Mouse (Mus musculus): Measurements from ENCODE around the gene Tmem121. TPM values are rescaled to one million over a fixed set of nuclear protein-coding genes. Genes with fewer than 3 reads are reported as not detected.

Gene Tmem121
- 6.3 and 7.2 TPM in 2 replicates for polyA plus RNA-seq (2014; fragmentation: Nextera tagmentation; extraction: Ambion mirVana)

- H3K4me3 ChIP-seq (ENCODE audit: low read depth, low read length) = peak within 1 kb of the TSS; percentile 54
- peak within 1 kb of the TSS; percentile 84 for H3K4me2 ChIP-seq (replicated peaks; ENCODE audit: low read depth, low read length)
- 2% methylated on average over 62 of the region's 63 CpGs for WGBS
- H3K4me1 ChIP-seq (ENCODE audit: control insufficient read depth, insufficient read depth, low read length) = peaks cover 13% of the 10 kb centered on the region; the same call in 1 of the 2 replicates
- no peaks in the 10 kb centered on the region; the same call in 1 of the 2 replicates for H3K36me3 ChIP-seq (ENCODE audit: control insufficient read depth, insufficient read depth, low read length)
- no peak within 1 kb of the TSS for H3K27ac ChIP-seq (ENCODE audit: low read length)
- H3K9ac ChIP-seq (replicated peaks; ENCODE audit: low read depth, low read length) = peak within 1 kb of the TSS; percentile 42
- peaks cover 5% of the 10 kb centered on the region; the same call in 1 of the 2 replicates for H3K27me3 ChIP-seq (ENCODE audit: control insufficient read depth, insufficient read depth, low read length)
- H3K9me3 ChIP-seq (ENCODE audit: control insufficient read depth, low read depth, low read length) = no peaks in the 10 kb centered on the region
- peak; percentile 17; the same call in 1 of the 2 replicates for ATAC-seq (ENCODE audit: insufficient number of reproducible peaks, insufficient read depth, low FRiP score, low read depth)
Observed at GRCm38 (mm10) chr12:113185442-113186291, at the start of gene Tmem121. TSS of gene Tmem121 (plus strand) at chr12:113185930.

GRCm38 (mm10) chr12:113136492-113137020 is 49.2 kb upstream of the Tmem121 start:
- WGBS = 77% methylated on average over 17 of the region's 17 CpGs

GRCm38 (mm10) chr12:113137260-113138213 is 48.2 kb upstream of the Tmem121 start:
- H3K9ac ChIP-seq (replicated peaks; ENCODE audit: low read depth, low read length) = no peak overlapping the region
- no peak for ATAC-seq (ENCODE audit: insufficient number of reproducible peaks, insufficient read depth, low FRiP score, low read depth)
- no peaks in the 10 kb centered on the region for H3K9me3 ChIP-seq (ENCODE audit: control insufficient read depth, low read depth, low read length)
- peaks cover 21% of the 10 kb centered on the region for H3K4me1 ChIP-seq (ENCODE audit: control insufficient read depth, insufficient read depth, low read length)
- H3K4me3 ChIP-seq (ENCODE audit: low read depth, low read length) = no peak overlapping the region
- peaks cover 55% of the 10 kb centered on the region for H3K36me3 ChIP-seq (ENCODE audit: control insufficient read depth, insufficient read depth, low read length)
- H3K27me3 ChIP-seq (ENCODE audit: control insufficient read depth, insufficient read depth, low read length) = peaks cover 3% of the 10 kb centered on the region; the same call in 1 of the 2 replicates
- no peak overlapping the region for H3K4me2 ChIP-seq (replicated peaks; ENCODE audit: low read depth, low read length)
- WGBS = 88% methylated on average over 18 of the region's 18 CpGs
- no peak overlapping the region for H3K27ac ChIP-seq (ENCODE audit: low read length)

More at GRCm38 (mm10) chr12:113136492-113137020, 49.2 kb upstream of the Tmem121 start:
- Histone ChIP-seq H3K4me1 (ENCODE audit: control insufficient read depth, insufficient read depth, low read length) (peaks cover 15% of the 10 kb centered on the region), H3K4me3 (ENCODE audit: low read depth, low read length) (no peak overlapping the region), H3K27me3 (ENCODE audit: control insufficient read depth, insufficient read depth, low read length) (no peaks in the 10 kb centered on the region), H3K4me2 (replicated peaks; ENCODE audit: low read depth, low read length) (no peak overlapping the region), H3K9ac (replicated peaks; ENCODE audit: low read depth, low read length) (no peak overlapping the region), H3K27ac (ENCODE audit: low read length) (no peak overlapping the region), H3K9me3 (ENCODE audit: control insufficient read depth, low read depth, low read length) (no peaks in the 10 kb centered on the region), H3K36me3 (ENCODE audit: control insufficient read depth, insufficient read depth, low read length) (peaks cover 65% of the 10 kb centered on the region)
- no peak for ATAC-seq (ENCODE audit: insufficient number of reproducible peaks, insufficient read depth, low FRiP score, low read depth)

GRCm38 (mm10) chr12:113138291-113138690 is 47.4 kb upstream of the Tmem121 start:
- H3K27me3 ChIP-seq (ENCODE audit: control insufficient read depth, insufficient read depth, low read length) = peaks cover 3% of the 10 kb centered on the region; the same call in 1 of the 2 replicates
- 79% methylated on average over 6 of the region's 6 CpGs for WGBS
- peaks cover 47% of the 10 kb centered on the region for H3K36me3 ChIP-seq (ENCODE audit: control insufficient read depth, insufficient read depth, low read length)
- H3K9me3 ChIP-seq (ENCODE audit: control insufficient read depth, low read depth, low read length) = no peaks in the 10 kb centered on the region
- H3K4me2 ChIP-seq (replicated peaks; ENCODE audit: low read depth, low read length) = no peak overlapping the region
- no peak overlapping the region for H3K27ac ChIP-seq (ENCODE audit: low read length)
- peaks cover 28% of the 10 kb centered on the region for H3K4me1 ChIP-seq (ENCODE audit: control insufficient read depth, insufficient read depth, low read length)
- H3K9ac ChIP-seq (replicated peaks; ENCODE audit: low read depth, low read length) = no peak overlapping the region
- no peak overlapping the region for H3K4me3 ChIP-seq (ENCODE audit: low read depth, low read length)
- no peak for ATAC-seq (ENCODE audit: insufficient number of reproducible peaks, insufficient read depth, low FRiP score, low read depth)

- ATAC-seq (ENCODE audit: insufficient number of reproducible peaks, insufficient read depth, low FRiP score, low read depth) = no peak
- Histone ChIP-seq H3K4me2 (replicated peaks; ENCODE audit: low read depth, low read length) (peak overlapping the region; percentile 61), H3K9ac (replicated peaks; ENCODE audit: low read depth, low read length) (no peak overlapping the region; the same call in 1 of the 2 replicates), H3K4me3 (ENCODE audit: low read depth, low read length) (peak overlapping the region; percentile 42), H3K4me1 (ENCODE audit: control insufficient read depth, insufficient read depth, low read length) (peaks cover 28% of the 10 kb centered on the region), H3K9me3 (ENCODE audit: control insufficient read depth, low read depth, low read length) (no peaks in the 10 kb centered on the region), H3K27me3 (ENCODE audit: control insufficient read depth, insufficient read depth, low read length) (peaks cover 3% of the 10 kb centered on the region; the same call in 1 of the 2 replicates), H3K36me3 (ENCODE audit: control insufficient read depth, insufficient read depth, low read length) (peaks cover 38% of the 10 kb centered on the region), H3K27ac (ENCODE audit: low read length) (no peak overlapping the region; the same call in 1 of the 2 replicates)
- WGBS = 47% methylated on average over 11 of the region's 11 CpGs
Observed at GRCm38 (mm10) chr12:113138901-113139864, 46.5 kb upstream of the Tmem121 start.

- H3K4me1 ChIP-seq (ENCODE audit: control insufficient read depth, insufficient read depth, low read length) = peaks cover 28% of the 10 kb centered on the region
- ATAC-seq (ENCODE audit: insufficient number of reproducible peaks, insufficient read depth, low FRiP score, low read depth) = peak; percentile 83
Observed at GRCm38 (mm10) chr12:113139908-113140615, 45.7 kb upstream of the Tmem121 start, which contains the start of gene Crip2. TSS of gene Crip2 (plus strand) at chr12:113140236.

More at GRCm38 (mm10) chr12:113139908-113140615, 45.7 kb upstream of the Tmem121 start, which contains the start of gene Crip2:
- Histone ChIP-seq H3K27me3 (ENCODE audit: control insufficient read depth, insufficient read depth, low read length) (peaks cover 3% of the 10 kb centered on the region; the same call in 1 of the 2 replicates), H3K4me2 (replicated peaks; ENCODE audit: low read depth, low read length) (peak within 1 kb of the TSS; percentile 61), H3K9me3 (ENCODE audit: control insufficient read depth, low read depth, low read length) (no peaks in the 10 kb centered on the region), H3K9ac (replicated peaks; ENCODE audit: low read depth, low read length) (peak within 1 kb of the TSS; percentile 15; the same call in 1 of the 2 replicates), H3K27ac (ENCODE audit: low read length) (no peak within 1 kb of the TSS; the same call in 1 of the 2 replicates), H3K4me3 (ENCODE audit: low read depth, low read length) (peak within 1 kb of the TSS; percentile 42), H3K36me3 (ENCODE audit: control insufficient read depth, insufficient read depth, low read length) (peaks cover 30% of the 10 kb centered on the region)
- WGBS = under 1% methylated on average over 68 of the region's 68 CpGs

All from stomach, embryonic 14.5 days (tissue).